Mouse (Mus musculus): ENCODE data around the gene Cyp2c55. TPM values are rescaled to one million over a fixed set of nuclear protein-coding genes. Genes with fewer than 3 reads are reported as not detected.

Cyp2c55 gene
- polyA plus RNA-seq, 1 experiment = not detected

GRCm38 (mm10) chr19:38998248-38998647 lies 8.6 kb upstream of the Cyp2c55 start:
- Histone ChIP-seq H3K4me3 (no peak overlapping the region), H3K27me3 (ENCODE audit: control insufficient read depth, insufficient read depth, insufficient read length) (no peaks in the 10 kb centered on the region), H3K36me3 (ENCODE audit: control insufficient read depth, insufficient read depth) (no peaks in the 10 kb centered on the region), H3K79me2 (ENCODE audit: control insufficient read depth, insufficient read depth) (no peaks in the 10 kb centered on the region), H3K4me2 (ENCODE audit: low read depth) (no peak overlapping the region), H3ac (ENCODE audit: control insufficient read depth, insufficient read length) (no peak overlapping the region)
- no peak for TF ChIP-seq REST (IDR thresholded peaks at IDR 0.05; ENCODE audit: insufficient read depth, insufficient read length)
- no peak for TF ChIP-seq TCF12 (IDR thresholded peaks at IDR 0.05; ENCODE audit: insufficient read depth, poor library complexity, severe bottlenecking)
- TF ChIP-seq MYOG (IDR thresholded peaks at IDR 0.05; ENCODE audit: control insufficient read depth in 1 of 3, insufficient read depth in 1 of 3, insufficient read length in 2 of 3, low read depth in 2 of 3) = no peak
- TF ChIP-seq SRF (IDR thresholded peaks at IDR 0.05; ENCODE audit: control insufficient read depth, insufficient read length, low read depth) = no peak
- TF ChIP-seq MYOD1 (IDR thresholded peaks at IDR 0.05; ENCODE audit: control insufficient read depth in 1 of 3, insufficient read length in 2 of 3, low read depth in 2 of 3) = no peak
- TF ChIP-seq TCF3 (IDR thresholded peaks at IDR 0.05; ENCODE audit: insufficient read length, low read depth) = no peak
- no peak for TF ChIP-seq POLR2AphosphoS2 (IDR thresholded peaks at IDR 0.05; ENCODE audit: insufficient read length, low read depth)
- TF ChIP-seq CEBPB (IDR thresholded peaks at IDR 0.05; ENCODE audit: insufficient read depth, poor library complexity, severe bottlenecking) = no peak
- TF ChIP-seq USF1 (IDR thresholded peaks at IDR 0.05; ENCODE audit: low read depth) = no peak
- no peak for TF ChIP-seq E2F4 (IDR thresholded peaks at IDR 0.05; ENCODE audit: insufficient read depth)
- no peak for TF ChIP-seq MAX (IDR thresholded peaks at IDR 0.05; ENCODE audit: low read depth)
- TF ChIP-seq POLR2A (IDR thresholded peaks at IDR 0.05; ENCODE audit: insufficient read length, low read depth) = no peak

- no peaks in the 10 kb centered on the region for H3K27me3 ChIP-seq (ENCODE audit: control insufficient read depth, insufficient read depth, insufficient read length)
- H3K79me2 ChIP-seq (ENCODE audit: control insufficient read depth, insufficient read depth) = no peaks in the 10 kb centered on the region
- H3K4me3 ChIP-seq = no peak overlapping the region
- H3K4me2 ChIP-seq (ENCODE audit: low read depth) = no peak overlapping the region
- H3ac ChIP-seq (ENCODE audit: control insufficient read depth, insufficient read length) = no peak overlapping the region
- no peaks in the 10 kb centered on the region for H3K36me3 ChIP-seq (ENCODE audit: control insufficient read depth, insufficient read depth)
- no peak for TF ChIP-seq SRF (IDR thresholded peaks at IDR 0.05; ENCODE audit: control insufficient read depth, insufficient read length, low read depth)
- no peak for TF ChIP-seq POLR2AphosphoS2 (IDR thresholded peaks at IDR 0.05; ENCODE audit: insufficient read length, low read depth)
Measured at GRCm38 (mm10) chr19:38998676-38999075, 8.1 kb upstream of the Cyp2c55 start.

- H3K27me3 ChIP-seq (ENCODE audit: control insufficient read depth, insufficient read depth, insufficient read length) = no peaks in the 10 kb centered on the region
- H3K36me3 ChIP-seq (ENCODE audit: control insufficient read depth, insufficient read depth) = no peaks in the 10 kb centered on the region
Measured at GRCm38 (mm10) chr19:39005132-39005531, 1.7 kb upstream of the Cyp2c55 start.

GRCm38 (mm10) chr19:39057928-39058327 lies 51.1 kb downstream of the Cyp2c55 start:
- Histone ChIP-seq H3K36me3 (ENCODE audit: control insufficient read depth, insufficient read depth) (no peaks in the 10 kb centered on the region), H3K27me3 (ENCODE audit: control insufficient read depth, insufficient read depth, insufficient read length) (no peaks in the 10 kb centered on the region), H3K4me2 (ENCODE audit: low read depth) (no peak overlapping the region), H3K4me3 (no peak overlapping the region), H3K79me2 (ENCODE audit: control insufficient read depth, insufficient read depth) (no peaks in the 10 kb centered on the region), H3ac (ENCODE audit: control insufficient read depth, insufficient read length) (no peak overlapping the region)
- TF ChIP-seq TCF12 (IDR thresholded peaks at IDR 0.05; ENCODE audit: insufficient read depth, poor library complexity, severe bottlenecking) = no peak
- no peak for TF ChIP-seq TCF3 (IDR thresholded peaks at IDR 0.05; ENCODE audit: insufficient read length, low read depth)
- TF ChIP-seq MYOG (IDR thresholded peaks at IDR 0.05; ENCODE audit: control insufficient read depth in 1 of 3, insufficient read depth in 1 of 3, insufficient read length in 2 of 3, low read depth in 2 of 3) = no peak
- TF ChIP-seq E2F4 (IDR thresholded peaks at IDR 0.05; ENCODE audit: insufficient read depth) = no peak
- no peak for TF ChIP-seq POLR2A (IDR thresholded peaks at IDR 0.05; ENCODE audit: insufficient read length, low read depth)
- TF ChIP-seq USF1 (IDR thresholded peaks at IDR 0.05; ENCODE audit: low read depth) = no peak
- TF ChIP-seq MYOD1 (IDR thresholded peaks at IDR 0.05; ENCODE audit: control insufficient read depth in 1 of 3, insufficient read length in 2 of 3, low read depth in 2 of 3) = no peak
- no peak for TF ChIP-seq POLR2AphosphoS2 (IDR thresholded peaks at IDR 0.05; ENCODE audit: insufficient read length, low read depth)
- no peak for TF ChIP-seq MAX (IDR thresholded peaks at IDR 0.05; ENCODE audit: low read depth)
- TF ChIP-seq CEBPB (IDR thresholded peaks at IDR 0.05; ENCODE audit: insufficient read depth, poor library complexity, severe bottlenecking) = no peak
- TF ChIP-seq SRF (IDR thresholded peaks at IDR 0.05; ENCODE audit: control insufficient read depth, insufficient read length, low read depth) = no peak
- TF ChIP-seq REST (IDR thresholded peaks at IDR 0.05; ENCODE audit: insufficient read depth, insufficient read length) = no peak

More at GRCm38 (mm10) chr19:39005132-39005531, 1.7 kb upstream of the Cyp2c55 start:
- TF ChIP-seq POLR2AphosphoS2 (IDR thresholded peaks at IDR 0.05; ENCODE audit: insufficient read length, low read depth) (no peak), TCF12 (IDR thresholded peaks at IDR 0.05; ENCODE audit: insufficient read depth, poor library complexity, severe bottlenecking) (no peak), SRF (IDR thresholded peaks at IDR 0.05; ENCODE audit: control insufficient read depth, insufficient read length, low read depth) (no peak), MYOG (IDR thresholded peaks at IDR 0.05; ENCODE audit: control insufficient read depth in 1 of 3, insufficient read depth in 1 of 3, insufficient read length in 2 of 3, low read depth in 2 of 3) (no peak), E2F4 (IDR thresholded peaks at IDR 0.05; ENCODE audit: insufficient read depth) (no peak), MYOD1 (IDR thresholded peaks at IDR 0.05; ENCODE audit: control insufficient read depth in 1 of 3, insufficient read length in 2 of 3, low read depth in 2 of 3) (no peak), TCF3 (IDR thresholded peaks at IDR 0.05; ENCODE audit: insufficient read length, low read depth) (no peak), USF1 (IDR thresholded peaks at IDR 0.05; ENCODE audit: low read depth) (no peak), POLR2A (IDR thresholded peaks at IDR 0.05; ENCODE audit: insufficient read length, low read depth) (no peak), MAX (IDR thresholded peaks at IDR 0.05; ENCODE audit: low read depth) (no peak), CEBPB (IDR thresholded peaks at IDR 0.05; ENCODE audit: insufficient read depth, poor library complexity, severe bottlenecking) (no peak), REST (IDR thresholded peaks at IDR 0.05; ENCODE audit: insufficient read depth, insufficient read length) (no peak)
- H3K4me3 ChIP-seq = no peak overlapping the region
- no peak overlapping the region for H3K4me2 ChIP-seq (ENCODE audit: low read depth)
- no peak overlapping the region for H3ac ChIP-seq (ENCODE audit: control insufficient read depth, insufficient read length)
- H3K79me2 ChIP-seq (ENCODE audit: control insufficient read depth, insufficient read depth) = no peaks in the 10 kb centered on the region

GRCm38 (mm10) chr19:39060719-39061118 lies 53.9 kb downstream of the Cyp2c55 start, which contains the start of gene Cyp2c65:
TSS of gene Cyp2c65 (plus strand) at chr19:39061015.
- TF ChIP-seq USF1 (IDR thresholded peaks at IDR 0.05; ENCODE audit: low read depth) (no peak), MYOD1 (IDR thresholded peaks at IDR 0.05; ENCODE audit: control insufficient read depth in 1 of 3, insufficient read length in 2 of 3, low read depth in 2 of 3) (no peak), MYOG (IDR thresholded peaks at IDR 0.05; ENCODE audit: control insufficient read depth in 1 of 3, insufficient read depth in 1 of 3, insufficient read length in 2 of 3, low read depth in 2 of 3) (no peak), SRF (IDR thresholded peaks at IDR 0.05; ENCODE audit: control insufficient read depth, insufficient read length, low read depth) (no peak), TCF3 (IDR thresholded peaks at IDR 0.05; ENCODE audit: insufficient read length, low read depth) (no peak), REST (IDR thresholded peaks at IDR 0.05; ENCODE audit: insufficient read depth, insufficient read length) (no peak), TCF12 (IDR thresholded peaks at IDR 0.05; ENCODE audit: insufficient read depth, poor library complexity, severe bottlenecking) (no peak), MAX (IDR thresholded peaks at IDR 0.05; ENCODE audit: low read depth) (no peak), POLR2A (IDR thresholded peaks at IDR 0.05; ENCODE audit: insufficient read length, low read depth) (no peak), POLR2AphosphoS2 (IDR thresholded peaks at IDR 0.05; ENCODE audit: insufficient read length, low read depth) (no peak), E2F4 (IDR thresholded peaks at IDR 0.05; ENCODE audit: insufficient read depth) (no peak), CEBPB (IDR thresholded peaks at IDR 0.05; ENCODE audit: insufficient read depth, poor library complexity, severe bottlenecking) (no peak)
- no peak within 1 kb of the TSS for H3K4me2 ChIP-seq (ENCODE audit: low read depth)
- H3K79me2 ChIP-seq (ENCODE audit: control insufficient read depth, insufficient read depth) = no peaks in the 10 kb centered on the region
- H3K27me3 ChIP-seq (ENCODE audit: control insufficient read depth, insufficient read depth, insufficient read length) = no peaks in the 10 kb centered on the region
- no peak within 1 kb of the TSS for H3K4me3 ChIP-seq
- no peaks in the 10 kb centered on the region for H3K36me3 ChIP-seq (ENCODE audit: control insufficient read depth, insufficient read depth)
- no peak within 1 kb of the TSS for H3ac ChIP-seq (ENCODE audit: control insufficient read depth, insufficient read length)

Data from myocyte (in vitro differentiated cells).